Mouse (Mus musculus) midbrain, embryonic 10.5 days (tissue): ENCODE results near the gene Slc9a3. TPM values are rescaled to one million over a fixed set of nuclear protein-coding genes. Genes with fewer than 3 reads are reported as not detected.

Experiments used
- DNase-seq: peaks from one replicate; pipeline ENCODE4 v3.0.0-alpha.2; 2017; ENCODE audit warnings: low spot score
- H3K27ac ChIP-seq: fragments of 300-500 bp; sonication (generic); replicated peaks from 2 replicates; pipeline ENCODE4 v1.5.1; 2016; ENCODE audit warnings: mild to moderate bottlenecking
- H3K27me3 ChIP-seq: fragments of 300-500 bp; sonication (generic); 2 replicates; pipeline ENCODE4 v1.6.1; 2016; ENCODE audit warnings: low read depth, mild to moderate bottlenecking; ENCODE audit not compliant: poor library complexity, severe bottlenecking
- H3K36me3 ChIP-seq: fragments of 300-500 bp; sonication (generic); 2 replicates; pipeline ENCODE4 v1.6.1; 2016; ENCODE audit warnings: mild to moderate bottlenecking, moderate library complexity
- H3K4me1 ChIP-seq: fragments of 300-500 bp; sonication (generic); 2 replicates; pipeline ENCODE4 v1.6.1; 2016
- H3K4me3 ChIP-seq: fragments of 300-500 bp; sonication (generic); 2 replicates; pipeline ENCODE4 v1.5.1; 2016; ENCODE audit warnings: mild to moderate bottlenecking, moderate library complexity
- H3K9me3 ChIP-seq: fragments of 300-500 bp; sonication (generic); replicated peaks from 2 replicates; pipeline ENCODE4 v1.6.1; 2016; ENCODE audit warnings: mild to moderate bottlenecking
- WGBS: fragments of 180-500 bp; shearing (Covaris S2); methylation state at CpG from one replicate; pipeline ENCODE4 v1.1.7; 2016; 5-methylcytosine and 5-hydroxymethylcytosine counted together
- polyA plus RNA-seq: library from polyadenylated mRNA; unstranded; fragments of >200 nt; fragmentation: Nextera tagmentation; extraction: Ambion mirVana; gene quantifications from 2 replicates; pipeline ENCODE4 v1.2.1, GENCODE M21; 2016

Gene Slc9a3
- not detected in 2 replicates for polyA plus RNA-seq

DNA sequence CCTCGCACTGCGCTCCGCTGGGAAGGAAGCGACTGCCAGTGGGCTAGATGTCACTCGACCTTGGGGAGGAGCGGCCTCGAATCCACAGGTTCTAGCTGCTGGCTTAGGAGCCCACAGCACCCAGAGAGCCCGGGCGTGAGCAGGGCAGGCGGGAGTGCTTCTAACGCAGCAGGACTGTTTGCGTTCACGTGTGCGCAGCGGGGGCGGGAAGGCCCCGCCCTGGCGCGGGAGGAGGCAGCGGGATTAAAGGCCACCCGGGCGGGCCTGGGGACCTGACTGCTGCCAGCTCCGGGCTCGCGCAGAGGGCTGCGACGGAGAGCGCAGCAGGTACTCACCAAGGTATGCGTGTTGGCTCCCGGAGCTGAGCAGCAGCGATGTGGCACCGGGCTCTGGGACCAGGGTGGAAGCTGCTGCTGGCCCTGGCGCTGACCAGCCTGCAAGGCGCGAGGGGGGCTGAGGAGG lies at the start of gene Slc9a3:
Gene Slc9a3, plus strand, starts transcription at position 317 of the 462 bp plus-strand sequence.
- H3K4me3 ChIP-seq: peak within 1 kb of the TSS; percentile 54
- no peaks in the 10 kb centered on the region for H3K9me3 ChIP-seq
- WGBS: under 1% methylated on average over 35 of the region's 35 CpGs
- no peaks in the 10 kb centered on the region for H3K36me3 ChIP-seq
- peak; percentile 32 for DNase-seq
- 0 out of 2 replicates have a peak within 1 kb of the TSS, but pooled peaks have one; percentile 23 for H3K27ac ChIP-seq
- peaks cover 10% of the 10 kb centered on the region for H3K4me1 ChIP-seq
- H3K27me3 ChIP-seq: peaks cover 64% of the 10 kb centered on the region

- Histone ChIP-seq H3K4me1 (no peaks in the 10 kb centered on the region), H3K27me3 (no peaks in the 10 kb centered on the region), H3K9me3 (no peaks in the 10 kb centered on the region), H3K4me3 (no peak overlapping the region), H3K27ac (no peak overlapping the region), H3K36me3 (no peaks in the 10 kb centered on the region)
- DNase-seq: no peak
- 76% methylated on average over 3 of the region's 3 CpGs for WGBS
These were observed 49.5 kb upstream of the Slc9a3 start for GRCm38 (mm10) chr13:74071714-74072113.

DNA sequence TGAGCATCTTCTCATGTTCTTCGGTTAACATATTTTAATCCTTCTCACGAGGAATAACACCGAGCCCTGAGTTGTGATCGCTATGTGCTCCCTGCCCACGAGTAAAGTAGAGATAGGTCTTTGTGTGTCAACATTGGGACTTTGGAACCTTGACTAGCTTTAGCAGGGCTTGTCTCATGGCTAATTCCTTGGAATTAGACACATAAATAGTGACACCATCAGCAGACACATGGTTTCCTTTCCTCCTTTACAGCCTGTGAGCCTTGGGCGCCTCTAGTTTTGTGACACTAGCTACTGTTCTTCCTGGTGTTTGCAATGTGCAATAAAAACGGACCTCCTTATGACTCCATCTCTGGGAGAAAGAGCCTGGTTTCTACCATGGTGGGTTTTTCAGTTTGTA lies 47.9 kb upstream of the Slc9a3 start:
- no peaks in the 10 kb centered on the region for H3K4me1 ChIP-seq
- no peak for DNase-seq
- no peaks in the 10 kb centered on the region for H3K27me3 ChIP-seq
- WGBS: 89% methylated on average over 7 of the region's 7 CpGs
- H3K36me3 ChIP-seq: no peaks in the 10 kb centered on the region
- H3K27ac ChIP-seq: no peak overlapping the region
- no peak overlapping the region for H3K4me3 ChIP-seq
- H3K9me3 ChIP-seq: no peaks in the 10 kb centered on the region

DNA sequence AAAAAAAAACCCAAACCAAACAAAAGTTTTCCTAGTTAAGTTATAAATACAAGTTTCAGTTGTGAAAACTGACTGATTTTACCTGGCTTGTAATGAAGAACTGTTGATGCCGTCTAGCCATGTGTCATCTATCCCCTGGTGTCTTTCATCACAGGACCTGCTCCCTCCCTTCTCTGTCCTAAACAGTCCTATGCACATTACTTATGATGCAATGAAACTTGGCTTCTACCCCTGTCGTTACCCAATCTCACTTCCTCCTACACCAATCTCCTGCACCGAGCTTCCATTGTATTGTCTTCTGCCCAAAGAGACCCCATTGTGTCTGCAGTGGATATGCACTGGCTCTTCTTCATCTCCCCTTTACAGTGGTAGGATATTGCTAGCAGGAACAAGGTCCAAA lies 31.0 kb upstream of the Slc9a3 start:
- no peak for DNase-seq
- Histone ChIP-seq H3K36me3 (no peaks in the 10 kb centered on the region), H3K4me1 (peaks cover 4% of the 10 kb centered on the region; the same call in 1 of the 2 replicates), H3K9me3 (no peaks in the 10 kb centered on the region), H3K27ac (no peak overlapping the region), H3K4me3 (no peak overlapping the region), H3K27me3 (no peaks in the 10 kb centered on the region)
- 68% methylated on average over 3 of the region's 3 CpGs for WGBS

GRCm38 (mm10) chr13:74095936-74096335 lies 25.3 kb upstream of the Slc9a3 start:
- Histone ChIP-seq H3K36me3 (no peaks in the 10 kb centered on the region), H3K27me3 (no peaks in the 10 kb centered on the region), H3K27ac (no peak overlapping the region), H3K9me3 (no peaks in the 10 kb centered on the region), H3K4me3 (no peak overlapping the region), H3K4me1 (no peaks in the 10 kb centered on the region)
- WGBS: 70% methylated on average over 2 of the region's 2 CpGs
- DNase-seq: no peak

GRCm38 (mm10) chr13:74096715-74097363 lies 24.4 kb upstream of the Slc9a3 start:
- Histone ChIP-seq H3K4me3 (no peak overlapping the region), H3K36me3 (no peaks in the 10 kb centered on the region), H3K27me3 (no peaks in the 10 kb centered on the region), H3K9me3 (no peaks in the 10 kb centered on the region), H3K27ac (no peak overlapping the region), H3K4me1 (no peaks in the 10 kb centered on the region)
- peak; percentile 50 for DNase-seq
- WGBS: 40% methylated on average over 2 of the region's 2 CpGs

GRCm38 (mm10) chr13:74098913-74099312 lies 22.3 kb upstream of the Slc9a3 start:
- no peaks in the 10 kb centered on the region for H3K27me3 ChIP-seq
- no peaks in the 10 kb centered on the region for H3K36me3 ChIP-seq
- no peaks in the 10 kb centered on the region for H3K9me3 ChIP-seq
- no peak for DNase-seq
- no peaks in the 10 kb centered on the region for H3K4me1 ChIP-seq
- WGBS: 89% methylated on average over 6 of the region's 6 CpGs
- no peak overlapping the region for H3K27ac ChIP-seq
- H3K4me3 ChIP-seq: no peak overlapping the region

GRCm38 (mm10) chr13:74102108-74102830 lies 19.0 kb upstream of the Slc9a3 start:
- no peak overlapping the region for H3K4me3 ChIP-seq
- no peak for DNase-seq
- H3K4me1 ChIP-seq: no peaks in the 10 kb centered on the region
- 83% methylated on average over 8 of the region's 8 CpGs for WGBS
- H3K27ac ChIP-seq: no peak overlapping the region
- no peaks in the 10 kb centered on the region for H3K36me3 ChIP-seq
- no peaks in the 10 kb centered on the region for H3K27me3 ChIP-seq
- H3K9me3 ChIP-seq: no peaks in the 10 kb centered on the region

DNA sequence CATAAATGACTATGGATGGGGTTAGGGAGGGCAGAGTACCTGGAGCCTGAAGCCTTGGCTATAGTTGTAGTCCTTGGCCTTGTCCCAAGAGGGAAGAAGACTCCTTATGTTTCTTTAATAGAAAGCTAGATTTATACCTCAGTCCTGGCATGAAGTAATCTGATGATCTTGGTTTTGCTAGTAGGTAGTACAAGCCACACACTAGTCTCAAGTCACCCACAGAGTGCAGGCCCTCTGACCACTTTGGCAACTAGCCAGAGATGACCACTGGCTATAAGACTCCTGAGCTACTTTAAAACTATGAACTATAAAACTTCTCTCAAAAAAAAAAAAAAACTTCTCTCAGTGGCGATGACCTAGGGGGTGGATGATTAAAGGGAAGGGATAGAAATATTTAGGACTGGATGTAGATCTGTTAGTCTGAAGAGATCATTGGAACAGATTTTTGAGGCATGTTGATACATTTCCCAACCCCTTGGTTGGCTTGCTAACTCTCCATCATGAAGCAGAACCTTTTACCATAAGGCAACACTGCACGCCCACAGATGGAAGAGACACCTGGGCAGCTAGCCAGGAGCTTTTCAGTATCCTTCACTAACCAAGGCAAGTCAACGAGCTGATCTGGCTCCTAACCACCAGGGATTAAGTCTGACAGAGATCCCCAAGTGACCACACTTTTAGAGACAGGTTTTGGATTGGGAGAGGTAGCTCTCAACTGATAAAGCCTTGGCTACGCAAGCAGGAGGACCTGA lies 18.2 kb upstream of the Slc9a3 start:
- H3K9me3 ChIP-seq: no peaks in the 10 kb centered on the region
- no peaks in the 10 kb centered on the region for H3K36me3 ChIP-seq
- H3K27me3 ChIP-seq: no peaks in the 10 kb centered on the region
- H3K4me3 ChIP-seq: no peak overlapping the region
- no peaks in the 10 kb centered on the region for H3K4me1 ChIP-seq
- WGBS: 90% methylated on average over 4 of the region's 4 CpGs
- no peak for DNase-seq
- no peak overlapping the region for H3K27ac ChIP-seq

DNA sequence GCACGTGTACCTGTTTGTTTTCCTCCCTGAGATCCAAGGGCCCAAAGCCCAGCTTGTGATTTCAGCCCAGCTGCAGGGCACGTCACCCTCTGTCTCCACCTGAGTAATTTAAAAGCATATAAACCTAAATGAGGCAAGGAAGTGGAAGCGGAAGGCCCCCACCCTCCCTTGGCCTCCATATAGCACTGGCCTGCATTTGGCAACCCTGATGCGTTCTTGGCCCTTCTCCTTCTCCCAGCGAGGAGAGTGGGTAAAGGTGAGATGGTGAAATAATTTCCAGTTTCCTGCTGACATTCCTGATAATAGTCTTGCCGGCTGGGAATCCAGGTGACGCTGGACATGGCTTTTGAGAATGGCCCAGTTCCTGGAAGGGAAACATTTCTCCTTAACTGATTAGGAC lies 16.8 kb upstream of the Slc9a3 start:
- Histone ChIP-seq H3K27ac (no peak overlapping the region), H3K4me3 (no peak overlapping the region), H3K9me3 (no peaks in the 10 kb centered on the region), H3K36me3 (no peaks in the 10 kb centered on the region), H3K27me3 (no peaks in the 10 kb centered on the region), H3K4me1 (no peaks in the 10 kb centered on the region)
- no peak for DNase-seq
- WGBS: 83% methylated on average over 7 of the region's 7 CpGs

DNA sequence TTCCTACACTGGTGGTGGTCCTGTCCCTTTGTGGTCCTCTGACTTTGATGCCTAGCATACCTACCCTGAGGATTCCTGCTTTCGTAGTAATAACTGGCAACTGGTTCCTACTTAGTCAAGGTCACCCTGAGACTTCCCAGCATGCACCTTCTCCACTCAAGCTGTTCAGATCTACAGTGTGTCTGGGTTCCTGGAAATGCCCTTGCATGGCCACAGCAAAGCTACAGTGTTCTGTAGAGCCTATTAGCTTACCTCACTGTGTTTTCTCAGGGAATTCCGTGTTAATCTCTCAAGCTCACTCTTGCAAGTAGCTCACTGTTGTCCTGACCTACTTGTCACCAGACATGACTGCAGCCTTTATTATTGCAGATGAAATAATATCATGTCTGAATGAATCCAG lies 13.8 kb upstream of the Slc9a3 start:
- H3K36me3 ChIP-seq: no peaks in the 10 kb centered on the region
- DNase-seq: no peak
- no peaks in the 10 kb centered on the region for H3K4me1 ChIP-seq
- H3K27ac ChIP-seq: no peak overlapping the region
- no peaks in the 10 kb centered on the region for H3K27me3 ChIP-seq
- 90% methylated on average over 2 of the region's 2 CpGs for whole genome bisulfite sequencing
- peaks cover 8% of the 10 kb centered on the region; the same call in 1 of the 2 replicates for H3K9me3 ChIP-seq
- no peak overlapping the region for H3K4me3 ChIP-seq

GRCm38 (mm10) chr13:74112593-74112992 lies 8.7 kb upstream of the Slc9a3 start:
- H3K4me1 ChIP-seq: peaks cover 18% of the 10 kb centered on the region
- H3K36me3 ChIP-seq: no peaks in the 10 kb centered on the region
- no peaks in the 10 kb centered on the region for H3K27me3 ChIP-seq
- no peak for DNase-seq
- H3K27ac ChIP-seq: no peak overlapping the region
- no peak overlapping the region for H3K4me3 ChIP-seq
- peaks cover 8% of the 10 kb centered on the region; the same call in 1 of the 2 replicates for H3K9me3 ChIP-seq
- WGBS: 74% methylated on average over 4 of the region's 4 CpGs
